Mouse (Mus musculus) hindbrain, embryonic 14.5 days (tissue): ENCODE data around the gene Metap1. TPM values are rescaled to one million over a fixed set of nuclear protein-coding genes. Genes with fewer than 3 reads are reported as not detected.

Experiments used
- ATAC-seq: fragments of 200-750 bp; cut with Nextera tagmentation; 2 replicates; pipeline ENCODE4 v1.8.0; 2017; ENCODE audit warnings: moderate number of reproducible peaks, mild to moderate bottlenecking, moderate TSS enrichment, moderate library complexity; ENCODE audit not compliant: low FRiP score
- DNase-seq: peaks from one replicate; pipeline ENCODE4 v3.0.0-alpha.2; 2015; ENCODE audit warnings: low spot score
- H3K27ac ChIP-seq: fragments of 300-500 bp; sonication (generic); 2 replicates; pipeline ENCODE4 v1.5.1; 2014; ENCODE audit warnings: mild to moderate bottlenecking, moderate library complexity
- H3K27me3 ChIP-seq: fragments of 300-500 bp; sonication (generic); 2 replicates; pipeline ENCODE4 v1.6.1; 2014; ENCODE audit warnings: mild to moderate bottlenecking, low read length, mixed read lengths; ENCODE audit not compliant: control insufficient read depth, insufficient read depth
- H3K36me3 ChIP-seq: fragments of 300-500 bp; sonication (generic); replicated peaks from 2 replicates; pipeline ENCODE4 v1.6.1; 2014; ENCODE audit not compliant: control insufficient read depth, insufficient read depth
- H3K4me1 ChIP-seq: fragments of 300-500 bp; sonication (generic); replicated peaks from 2 replicates; pipeline ENCODE4 v1.6.1; 2014; ENCODE audit warnings: antibody characterized with exemption, low read length, mixed read lengths; ENCODE audit not compliant: control insufficient read depth, insufficient read depth
- H3K4me2 ChIP-seq: fragments of 300-500 bp; sonication (generic); replicated peaks from 2 replicates; pipeline ENCODE4 v1.6.1; 2014; ENCODE audit warnings: mild to moderate bottlenecking, moderate library complexity
- H3K4me3 ChIP-seq: fragments of 300-500 bp; sonication (generic); replicated peaks from 2 replicates; pipeline ENCODE4 v1.5.1; 2014; ENCODE audit warnings: mild to moderate bottlenecking, low read length
- H3K9ac ChIP-seq: fragments of 300-500 bp; sonication (generic); 2 replicates; pipeline ENCODE4 v1.6.1; 2014
- H3K9me3 ChIP-seq: fragments of 300-500 bp; sonication (generic); 2 replicates; pipeline ENCODE4 v1.6.1; 2016; ENCODE audit warnings: low read length; ENCODE audit not compliant: control insufficient read depth
- WGBS: fragments of 180-500 bp; shearing (Covaris S2); extraction: QIAGEN DNeasy Blood & Tissue Kit; methylation state at CpG from one replicate; pipeline ENCODE4 v1.1.7; 2014; 5-methylcytosine and 5-hydroxymethylcytosine counted together
- polyA plus RNA-seq: library from polyadenylated mRNA; unstranded; fragments of >200 nt; fragmentation: Nextera tagmentation; extraction: Ambion mirVana; gene quantifications from 2 replicates; pipeline ENCODE4 v1.2.1, GENCODE M21; 2014

The Metap1 gene
- polyA plus RNA-seq, 1 experiment from 2014 or later = 58.3 TPM

GRCm38 (mm10) chr3:138509581-138509980, 20.3 kb upstream of the Metap1 start:
- Histone ChIP-seq H3K4me2 (no peak overlapping the region), H3K27ac (no peak overlapping the region), H3K9me3 (no peaks in the 10 kb centered on the region), H3K9ac (no peak overlapping the region), H3K27me3 (no peaks in the 10 kb centered on the region), H3K36me3 (no peaks in the 10 kb centered on the region), H3K4me1 (no peaks in the 10 kb centered on the region), H3K4me3 (no peak overlapping the region)
- 96% methylated on average over 2 of the region's 2 CpGs for WGBS
- ATAC-seq (no peak), DNase-seq (no peak)

- Histone ChIP-seq H3K27me3 (no peaks in the 10 kb centered on the region), H3K9me3 (no peaks in the 10 kb centered on the region), H3K36me3 (no peaks in the 10 kb centered on the region), H3K4me3 (no peak overlapping the region), H3K4me1 (no peaks in the 10 kb centered on the region), H3K9ac (no peak overlapping the region), H3K4me2 (no peak overlapping the region), H3K27ac (no peak overlapping the region)
- DNase-seq = peak; percentile 53
- no peak for ATAC-seq
- 61% methylated on average over 6 of the region's 6 CpGs for WGBS
These were observed 17.4 kb upstream of the Metap1 start for GRCm38 (mm10) chr3:138506749-138507148.

DNA sequence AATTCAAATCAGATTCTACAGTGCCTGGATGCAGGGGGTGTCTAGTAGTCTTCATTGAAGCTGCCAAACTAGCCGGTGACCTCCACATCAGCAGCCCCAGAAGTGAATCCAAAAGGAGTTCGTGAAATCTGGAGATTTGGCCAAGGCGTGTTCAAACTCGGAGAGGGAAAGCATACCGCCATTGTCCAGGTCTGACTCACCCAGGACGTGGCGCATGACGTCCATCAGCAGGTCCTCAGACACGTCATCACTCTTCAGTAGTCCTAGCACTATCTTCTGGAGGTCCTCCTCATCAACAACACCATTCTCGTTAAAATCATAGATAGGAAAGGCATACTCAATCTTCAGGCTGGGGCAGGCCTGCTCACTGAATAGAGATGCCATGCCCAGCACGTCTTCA, 14.4 kb upstream of the Metap1 start:
- no peak overlapping the region for H3K27ac ChIP-seq
- H3K36me3 ChIP-seq = no peaks in the 10 kb centered on the region
- no peaks in the 10 kb centered on the region for H3K27me3 ChIP-seq
- DNase-seq (no peak), ATAC-seq (no peak)
- H3K4me2 ChIP-seq = no peak overlapping the region
- H3K9me3 ChIP-seq = no peaks in the 10 kb centered on the region
- peaks cover 13% of the 10 kb centered on the region for H3K4me1 ChIP-seq
- WGBS = 91% methylated on average over 11 of the region's 11 CpGs
- H3K4me3 ChIP-seq = no peak overlapping the region
- no peak overlapping the region for H3K9ac ChIP-seq

GRCm38 (mm10) chr3:138499854-138500740, 10.8 kb upstream of the Metap1 start:
- Histone ChIP-seq H3K9me3 (no peaks in the 10 kb centered on the region), H3K4me1 (peaks cover 13% of the 10 kb centered on the region), H3K27me3 (no peaks in the 10 kb centered on the region), H3K36me3 (no peaks in the 10 kb centered on the region), H3K4me3 (no peak overlapping the region), H3K9ac (0 out of 2 replicates have a peak overlapping the region, but pooled peaks have one; percentile 13), H3K4me2 (peak overlapping the region; percentile 31), H3K27ac (peak overlapping the region; percentile 24; the same call in 1 of the 2 replicates)
- whole genome bisulfite sequencing = 11% methylated on average over 15 of the region's 15 CpGs
- peak; percentile 37; the same call in 1 of the 2 replicates for ATAC-seq
- DNase-seq = no peak

- no peak overlapping the region for H3K4me2 ChIP-seq
- H3K9me3 ChIP-seq = no peaks in the 10 kb centered on the region
- no peak overlapping the region for H3K4me3 ChIP-seq
- DNase-seq (no peak), ATAC-seq (no peak)
- peaks cover 13% of the 10 kb centered on the region for H3K4me1 ChIP-seq
- H3K27ac ChIP-seq = no peak overlapping the region
- 63% methylated on average over 4 of the region's 4 CpGs for WGBS
- no peak overlapping the region for H3K9ac ChIP-seq
- no peaks in the 10 kb centered on the region for H3K36me3 ChIP-seq
- H3K27me3 ChIP-seq = no peaks in the 10 kb centered on the region
These were observed 9.4 kb upstream of the Metap1 start for GRCm38 (mm10) chr3:138498731-138499130.

DNA sequence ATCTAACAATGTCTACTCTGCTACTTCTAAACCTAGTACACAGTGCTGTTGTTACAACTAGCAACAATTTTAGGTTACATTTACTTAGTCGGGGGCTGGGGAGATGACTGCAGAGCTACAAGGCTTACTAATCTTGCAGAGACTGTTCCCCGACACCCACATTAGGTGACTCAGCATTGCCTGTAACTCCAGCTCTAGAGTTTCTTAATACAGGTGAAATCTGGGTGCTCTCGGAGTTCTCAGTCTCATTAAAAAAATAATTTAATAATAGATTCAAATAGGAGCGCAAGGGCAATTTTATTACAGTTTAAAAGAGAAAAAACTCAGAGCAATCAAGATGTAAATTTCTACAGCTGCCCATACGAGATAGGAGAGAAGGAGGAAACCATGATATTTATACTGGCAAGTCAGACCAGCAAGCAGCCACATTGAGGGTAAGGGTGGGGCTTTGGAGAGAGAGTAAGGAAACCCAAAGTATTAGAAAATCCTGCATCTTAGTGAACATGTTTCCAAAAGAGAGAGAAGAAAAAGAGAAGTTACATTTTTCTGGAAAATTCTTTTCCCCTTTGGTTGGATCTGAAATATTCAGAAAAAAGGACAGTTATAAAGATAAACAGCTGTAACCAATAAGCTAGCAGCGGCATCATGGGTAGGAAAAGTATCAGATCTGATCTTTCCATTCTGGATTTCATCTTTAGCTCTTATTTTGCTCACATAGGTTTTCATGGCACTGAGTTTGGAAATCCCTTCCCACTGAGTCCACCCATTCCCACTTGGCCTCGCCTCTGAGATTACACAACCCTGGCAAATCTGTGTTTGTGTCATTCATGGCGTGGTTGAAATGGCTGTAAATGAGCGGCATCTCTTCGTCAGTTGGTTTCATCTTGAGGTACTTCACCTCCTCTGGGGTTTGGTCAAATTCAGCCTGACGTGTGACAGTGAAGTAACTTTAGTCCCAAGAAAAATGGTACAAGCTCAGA, 6.1 kb upstream of the Metap1 start:
- no peak overlapping the region for H3K4me3 ChIP-seq
- H3K9ac ChIP-seq = no peak overlapping the region
- H3K9me3 ChIP-seq = no peaks in the 10 kb centered on the region
- H3K27ac ChIP-seq = no peak overlapping the region
- H3K36me3 ChIP-seq = no peaks in the 10 kb centered on the region
- H3K4me1 ChIP-seq = peaks cover 7% of the 10 kb centered on the region
- no peaks in the 10 kb centered on the region for H3K27me3 ChIP-seq
- DNase-seq (no peak), ATAC-seq (no peak)
- 89% methylated on average over 11 of the region's 11 CpGs for WGBS
- H3K4me2 ChIP-seq = no peak overlapping the region

DNA sequence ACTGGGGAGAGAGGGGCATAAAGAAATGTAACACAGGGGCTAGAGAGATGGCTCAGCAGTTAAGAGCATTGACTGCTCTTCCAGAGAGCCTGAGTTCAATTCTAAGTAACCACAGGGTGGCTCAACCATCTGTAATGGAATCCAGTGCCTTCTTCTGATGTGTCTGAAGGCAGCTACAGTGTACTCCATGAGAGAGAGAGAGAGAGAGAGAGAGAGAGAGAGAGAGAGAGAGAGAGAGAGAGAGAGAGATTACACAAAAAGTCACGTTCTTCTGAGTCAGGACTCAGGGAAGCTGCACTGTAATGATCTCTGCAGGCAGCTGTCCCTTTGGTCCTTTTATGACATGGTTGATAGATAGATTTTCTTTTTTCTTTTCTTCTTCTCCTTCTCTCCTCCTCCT, 5.2 kb upstream of the Metap1 start:
- H3K4me3 ChIP-seq = no peak overlapping the region
- H3K4me2 ChIP-seq = no peak overlapping the region
- 43% methylated on average over 1 of the region's 1 CpGs for WGBS
- no peak overlapping the region for H3K9ac ChIP-seq
- H3K4me1 ChIP-seq = no peaks in the 10 kb centered on the region
- no peaks in the 10 kb centered on the region for H3K9me3 ChIP-seq
- H3K36me3 ChIP-seq = no peaks in the 10 kb centered on the region
- H3K27ac ChIP-seq = no peak overlapping the region
- DNase-seq = no peak
- H3K27me3 ChIP-seq = no peaks in the 10 kb centered on the region
- ATAC-seq = no peak

GRCm38 (mm10) chr3:138493668-138494067, 4.4 kb upstream of the Metap1 start:
- no peak for ATAC-seq
- no peak overlapping the region for H3K27ac ChIP-seq

GRCm38 (mm10) chr3:138490034-138490337, 671 bp upstream of the Metap1 start:
- DNase-seq (no peak), ATAC-seq (no peak; the same call in 1 of the 2 replicates)
- H3K9me3 ChIP-seq = no peaks in the 10 kb centered on the region
- H3K4me2 ChIP-seq = peak overlapping the region; percentile 89
- peak overlapping the region; percentile 54 for H3K9ac ChIP-seq
- no peaks in the 10 kb centered on the region for H3K27me3 ChIP-seq
- peaks cover 11% of the 10 kb centered on the region for H3K4me1 ChIP-seq
- peak overlapping the region; percentile 79 for H3K4me3 ChIP-seq
- no peaks in the 10 kb centered on the region; the same call in 1 of the 2 replicates for H3K36me3 ChIP-seq
- 22% methylated on average over 6 of the region's 6 CpGs for WGBS
- no peak overlapping the region for H3K27ac ChIP-seq

More at GRCm38 (mm10) chr3:138493668-138494067, 4.4 kb upstream of the Metap1 start:
- no peaks in the 10 kb centered on the region for H3K9me3 ChIP-seq
- 86% methylated on average over 3 of the region's 3 CpGs for WGBS
- H3K4me1 ChIP-seq = no peaks in the 10 kb centered on the region
- no peak for DNase-seq
- no peak overlapping the region for H3K4me3 ChIP-seq
- no peak overlapping the region for H3K9ac ChIP-seq
- no peak overlapping the region for H3K4me2 ChIP-seq
- H3K36me3 ChIP-seq = no peaks in the 10 kb centered on the region
- no peaks in the 10 kb centered on the region for H3K27me3 ChIP-seq
